Mouse (Mus musculus) G1E (cell line): Measurements from ENCODE around the gene S1pr3. TPM values are rescaled to one million over a fixed set of nuclear protein-coding genes. Genes with fewer than 3 reads are reported as not detected.

Experiments used
- ATAC-seq: 2 replicates; pipeline ENCODE4 v1.8.0; 2016; ENCODE audit warnings: mild to moderate bottlenecking; ENCODE audit not compliant: insufficient number of reproducible peaks, poor library complexity, low FRiP score, severe bottlenecking; ENCODE audit errors: extremely low read depth
- DNase-seq: peaks from one replicate; pipeline ENCODE4 v3.0.0; 2012; ENCODE audit warnings: low spot score
- H3K27me3 ChIP-seq: 2 replicates; pipeline ENCODE4 v1.6.1; 2012; ENCODE audit warnings: mild to moderate bottlenecking, low read length, inconsistent platforms; ENCODE audit not compliant: insufficient read depth
- H3K36me3 ChIP-seq: replicated peaks from 2 replicates; pipeline ENCODE3; 2012; ENCODE audit warnings: mild to moderate bottlenecking, inconsistent platforms
- H3K4me1 ChIP-seq: 2 replicates; pipeline ENCODE4 v1.6.1; 2012; ENCODE audit warnings: low read depth, low read length, inconsistent platforms, mixed read lengths; ENCODE audit not compliant: insufficient read depth
- H3K4me3 ChIP-seq: 2 replicates; pipeline ENCODE4 v1.5.1; 2012; ENCODE audit warnings: low read depth, mild to moderate bottlenecking, inconsistent platforms, low read length, moderate library complexity, mixed read lengths
- H3K9me3 ChIP-seq: replicated peaks from 2 replicates; pipeline ENCODE4 v1.6.1; 2012; ENCODE audit warnings: inconsistent platforms
- CTCF ChIP-seq: IDR thresholded peaks from 2 replicates; pipeline ENCODE4 v1.5.1; 2012; ENCODE audit warnings: low read depth, low read length, inconsistent platforms, mixed read lengths
- GATA1 ChIP-seq: IDR thresholded peaks from 2 replicates; pipeline ENCODE4 v1.6.1; 2012; ENCODE audit warnings: borderline replicate concordance, low read length, inconsistent platforms, mixed read lengths
- GATA2 ChIP-seq: IDR thresholded peaks from 2 replicates; pipeline ENCODE4 v1.6.1; 2012; ENCODE audit warnings: low read depth, low read length, inconsistent platforms, borderline replicate concordance
- POLR2AphosphoS5 ChIP-seq: IDR thresholded peaks from 2 replicates; pipeline ENCODE4 v1.6.1; 2012; ENCODE audit warnings: low read depth, low read length, inconsistent platforms; ENCODE audit not compliant: insufficient replicate concordance
- TAL1 ChIP-seq: conservative IDR thresholded peaks from 2 replicates; pipeline ENCODE4 v1.6.1; 2012; ENCODE audit warnings: low read depth, low read length, inconsistent platforms, mixed read lengths
- polyA plus RNA-seq: library from polyadenylated mRNA; stranded (reverse); fragments of >175 nt; gene quantifications from 2 replicates; pipeline ENCODE4 v1.2.3, GENCODE M21; 2012
- total RNA-seq, 2 experiments: library from RNA; stranded (forward) in 1 of 2; stranded (reverse) in 1 of 2; fragments of 200-1000 nt in 1 of 2; fragments of >200 nt in 1 of 2; fragmentation: Nextera tagmentation in 1 of 2; gene quantifications; 2 replicates each; pipeline ENCODE4 v1.2.3; 2014 to 2017

S1pr3 gene
- total and polyA plus RNA-seq, 3 experiments, result 0.11 TPM; not detected in 2

GRCm38 (mm10) chr13:51373086-51373485, 35.4 kb upstream of the S1pr3 start:
- H3K27me3 ChIP-seq, result no peaks in the 10 kb centered on the region
- ATAC-seq, result no peak
- no peak for DNase-seq
- no peaks in the 10 kb centered on the region for H3K4me1 ChIP-seq
- TF ChIP-seq TAL1 (no peak), CTCF (no peak), GATA1 (no peak), GATA2 (no peak), POLR2AphosphoS5 (no peak)
- peaks cover 49% of the 10 kb centered on the region for H3K9me3 ChIP-seq
- no peaks in the 10 kb centered on the region for H3K36me3 ChIP-seq
- no peak overlapping the region for H3K4me3 ChIP-seq

- Histone ChIP-seq H3K27me3 (no peaks in the 10 kb centered on the region), H3K36me3 (no peaks in the 10 kb centered on the region), H3K4me1 (no peaks in the 10 kb centered on the region), H3K9me3 (peaks cover 44% of the 10 kb centered on the region), H3K4me3 (no peak overlapping the region)
- no peak for DNase-seq
- no peak for TF ChIP-seq POLR2AphosphoS5
- no peak for TF ChIP-seq CTCF
- no peak for TF ChIP-seq GATA2
- TF ChIP-seq GATA1, result no peak
- no peak for TF ChIP-seq TAL1
- no peak for ATAC-seq
Observed at GRCm38 (mm10) chr13:51374026-51374807, 34.2 kb upstream of the S1pr3 start.

GRCm38 (mm10) chr13:51378126-51378525, 30.3 kb upstream of the S1pr3 start:
- Histone ChIP-seq H3K27me3 (no peaks in the 10 kb centered on the region), H3K4me3 (no peak overlapping the region), H3K36me3 (no peaks in the 10 kb centered on the region), H3K9me3 (peaks cover 41% of the 10 kb centered on the region), H3K4me1 (no peaks in the 10 kb centered on the region)
- TF ChIP-seq CTCF, result no peak
- TF ChIP-seq TAL1, result no peak
- TF ChIP-seq GATA1, result no peak
- no peak for TF ChIP-seq GATA2
- TF ChIP-seq POLR2AphosphoS5, result no peak
- ATAC-seq (no peak), DNase-seq (no peak)

- no peak overlapping the region for H3K4me3 ChIP-seq
- TF ChIP-seq POLR2AphosphoS5 (no peak), GATA1 (no peak), GATA2 (no peak), TAL1 (no peak), CTCF (no peak)
Observed at GRCm38 (mm10) chr13:51379596-51379995, 28.8 kb upstream of the S1pr3 start.

DNA sequence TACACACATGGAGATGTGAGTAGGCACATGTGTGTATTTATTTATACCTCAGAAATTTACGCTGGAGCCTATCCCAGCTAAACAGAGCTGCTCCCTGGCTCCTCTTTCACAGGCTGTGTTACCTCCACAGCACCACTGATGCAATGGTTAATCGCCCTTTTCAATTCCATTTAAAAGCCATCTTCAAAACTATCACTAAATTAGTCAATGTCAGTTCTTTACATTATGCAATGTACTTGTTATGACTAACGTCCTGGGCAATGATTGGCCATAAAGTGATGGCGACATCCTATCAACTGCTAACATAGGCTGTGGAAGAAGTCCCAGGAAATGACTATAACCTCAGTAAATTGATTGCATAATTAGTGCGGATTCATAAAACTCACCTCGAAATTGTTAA, 26.9 kb upstream of the S1pr3 start:
- DNase-seq, result no peak
- Histone ChIP-seq H3K27me3 (no peaks in the 10 kb centered on the region), H3K36me3 (no peaks in the 10 kb centered on the region), H3K4me3 (no peak overlapping the region), H3K4me1 (no peaks in the 10 kb centered on the region), H3K9me3 (peaks cover 43% of the 10 kb centered on the region)
- no peak for ATAC-seq
- TF ChIP-seq TAL1, result no peak
- no peak for TF ChIP-seq CTCF
- TF ChIP-seq POLR2AphosphoS5, result no peak
- TF ChIP-seq GATA1, result no peak
- TF ChIP-seq GATA2, result no peak

More at GRCm38 (mm10) chr13:51379596-51379995, 28.8 kb upstream of the S1pr3 start:
- no peaks in the 10 kb centered on the region for H3K4me1 ChIP-seq
- H3K9me3 ChIP-seq, result peaks cover 34% of the 10 kb centered on the region
- no peaks in the 10 kb centered on the region for H3K36me3 ChIP-seq
- no peaks in the 10 kb centered on the region for H3K27me3 ChIP-seq
- DNase-seq (no peak), ATAC-seq (no peak)

GRCm38 (mm10) chr13:51384899-51385298, 23.5 kb upstream of the S1pr3 start:
- ATAC-seq, result no peak
- TF ChIP-seq GATA2 (no peak), TAL1 (no peak), GATA1 (no peak), CTCF (no peak), POLR2AphosphoS5 (no peak)
- Histone ChIP-seq H3K27me3 (no peaks in the 10 kb centered on the region), H3K36me3 (no peaks in the 10 kb centered on the region), H3K4me1 (no peaks in the 10 kb centered on the region), H3K4me3 (no peak overlapping the region), H3K9me3 (peaks cover 34% of the 10 kb centered on the region)
- DNase-seq, result no peak
